Mouse (Mus musculus) retina, postnatal 1 day (tissue): ENCODE measurements around the gene Dpm1.
A peak's percentile ranks its signal among the peaks of the same experiment; 100 is the strongest.

Source experiments
- DNase-seq: peaks from one replicate; pipeline ENCODE4 v3.0.0-alpha.2; 2012

The Dpm1 gene

DNA sequence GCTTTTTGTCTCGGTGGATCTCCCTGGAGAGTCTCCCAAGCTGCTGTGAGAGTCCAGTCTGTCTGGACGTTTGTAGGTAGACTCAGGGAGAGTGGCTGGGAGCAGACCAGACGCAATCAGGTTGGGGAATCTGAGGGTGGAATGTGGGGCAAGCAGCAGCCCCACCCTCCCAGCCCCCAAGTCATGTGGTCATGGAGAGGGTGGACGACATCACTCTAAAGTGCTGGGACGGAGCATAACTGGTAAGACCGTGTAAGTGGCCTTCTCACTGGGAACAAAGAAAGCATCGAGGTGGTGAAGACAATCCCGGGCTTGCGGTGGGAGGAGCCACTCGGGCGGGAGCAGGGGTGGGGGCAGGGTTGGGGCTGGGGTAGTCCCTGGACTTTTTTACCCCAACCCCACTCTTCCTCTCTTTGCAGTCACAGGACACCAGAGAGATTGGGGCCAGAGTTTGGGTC, 68.8 kb downstream of the Dpm1 start:
- peak; percentile 68 for DNase-seq

DNA sequence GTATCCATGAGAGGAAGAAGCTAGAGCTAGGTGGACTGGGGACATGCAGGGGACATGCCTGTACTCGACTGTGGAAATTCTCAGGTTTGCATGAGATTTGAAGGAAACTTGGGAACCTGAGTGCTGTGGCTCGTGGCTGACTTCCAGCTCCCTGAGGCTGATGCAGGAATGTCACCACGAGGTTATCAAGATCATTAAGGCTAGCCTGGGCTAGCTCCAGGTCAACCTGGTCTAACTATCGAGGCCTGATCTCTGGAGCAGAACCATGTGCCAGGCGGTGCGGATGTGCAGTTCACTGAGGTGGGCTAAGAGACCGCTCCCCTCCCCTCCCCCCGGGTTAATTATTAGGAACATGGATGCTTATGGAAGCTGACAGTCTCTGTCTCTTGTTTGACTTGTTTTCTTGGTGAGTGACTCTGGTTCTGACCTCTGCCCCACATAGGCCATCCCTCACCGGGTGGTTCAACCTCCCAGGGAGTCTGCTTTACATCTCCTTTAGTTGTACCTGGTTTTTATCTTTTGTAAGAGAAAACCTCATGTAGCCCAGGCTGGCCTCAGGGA, 69.9 kb downstream of the Dpm1 start:
- no peak for DNase-seq
